Mouse (Mus musculus): ENCODE measurements around the gene Gm6169. TPM values are rescaled to one million over a fixed set of nuclear protein-coding genes. Genes with fewer than 3 reads are reported as not detected.
"Not testable (repeated sequence)": the region's sequence is repeated elsewhere in the genome, so short reads cannot be mapped to it uniquely, and the experiment has no call there.

The Gm6169 gene
- polyA plus RNA-seq, 1 experiment from 2014 or later, result 3.3 TPM

GRCm38 (mm10) chr13:97109046-97109445 is 10.0 kb upstream of the Gm6169 start:
- WGBS (ENCODE audit: insufficient replicate concordance), result 85% methylated on average over 4 of the region's 4 CpGs
- no peak overlapping the region for H3K27ac ChIP-seq (ENCODE audit: low read depth, low read length)
- no peak overlapping the region for H3K4me3 ChIP-seq (ENCODE audit: low read depth, low read length)
- peaks cover 9% of the 10 kb centered on the region; the same call in 1 of the 2 replicates for H3K36me3 ChIP-seq (ENCODE audit: control insufficient read depth, insufficient read depth, low read length)
- H3K9ac ChIP-seq (ENCODE audit: low read depth, low read length), result no peak overlapping the region
- ATAC-seq (replicated peaks; ENCODE audit: insufficient number of reproducible peaks, low FRiP score, low TSS enrichment), result no peak
- H3K4me2 ChIP-seq, result no peak overlapping the region
- no peaks in the 10 kb centered on the region for H3K9me3 ChIP-seq (replicated peaks; ENCODE audit: control insufficient read depth, low read length)
- no peaks in the 10 kb centered on the region for H3K27me3 ChIP-seq (ENCODE audit: control insufficient read depth, insufficient read depth, low read length)
- H3K4me1 ChIP-seq (ENCODE audit: control insufficient read depth, insufficient read depth, low read length), result no peaks in the 10 kb centered on the region

- H3K27ac ChIP-seq (ENCODE audit: low read depth, low read length); H3K4me3 ChIP-seq (ENCODE audit: low read depth, low read length); H3K4me1 ChIP-seq (ENCODE audit: control insufficient read depth, insufficient read depth, low read length); H3K27me3 ChIP-seq (ENCODE audit: control insufficient read depth, insufficient read depth, low read length); H3K4me2 ChIP-seq; H3K9me3 ChIP-seq (replicated peaks; ENCODE audit: control insufficient read depth, low read length); ATAC-seq (replicated peaks; ENCODE audit: insufficient number of reproducible peaks, low FRiP score, low TSS enrichment); H3K36me3 ChIP-seq (ENCODE audit: control insufficient read depth, insufficient read depth, low read length); H3K9ac ChIP-seq (ENCODE audit: low read depth, low read length): not testable (repeated sequence)
- WGBS (ENCODE audit: insufficient replicate concordance), result 80% methylated on average over 4 of the region's 4 CpGs
These were observed 8.7 kb upstream of the Gm6169 start for GRCm38 (mm10) chr13:97107721-97108120.

DNA sequence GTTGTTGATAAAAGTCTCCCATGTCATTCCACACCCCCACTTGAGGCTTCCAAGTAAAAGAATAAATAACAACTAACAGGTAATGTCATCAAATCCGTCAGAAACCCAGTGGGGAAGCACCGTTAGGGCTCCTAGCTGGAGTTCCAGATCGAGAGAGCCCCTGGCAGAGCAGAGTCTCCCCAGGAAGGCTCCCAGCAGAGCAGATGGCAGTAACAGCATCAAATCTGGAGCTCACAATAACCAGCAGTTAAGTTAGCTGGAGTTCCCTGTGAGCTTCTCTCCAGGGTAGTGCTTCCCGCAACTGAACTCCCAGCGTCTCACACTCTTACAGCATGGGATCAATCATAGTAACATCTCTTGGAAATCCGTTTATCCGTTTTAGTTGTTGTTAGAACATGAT is 6.0 kb upstream of the Gm6169 start:
- WGBS (ENCODE audit: insufficient replicate concordance), result 63% methylated on average over 7 of the region's 7 CpGs
- Histone ChIP-seq H3K27ac (ENCODE audit: low read depth, low read length) (no peak overlapping the region), H3K4me3 (ENCODE audit: low read depth, low read length) (no peak overlapping the region), H3K4me2 (no peak overlapping the region), H3K9me3 (replicated peaks; ENCODE audit: control insufficient read depth, low read length) (no peaks in the 10 kb centered on the region), H3K4me1 (ENCODE audit: control insufficient read depth, insufficient read depth, low read length) (no peaks in the 10 kb centered on the region), H3K36me3 (ENCODE audit: control insufficient read depth, insufficient read depth, low read length) (peaks cover 4% of the 10 kb centered on the region; the same call in 1 of the 2 replicates), H3K9ac (ENCODE audit: low read depth, low read length) (no peak overlapping the region), H3K27me3 (ENCODE audit: control insufficient read depth, insufficient read depth, low read length) (no peaks in the 10 kb centered on the region)
- ATAC-seq (replicated peaks; ENCODE audit: insufficient number of reproducible peaks, low FRiP score, low TSS enrichment), result no peak

DNA sequence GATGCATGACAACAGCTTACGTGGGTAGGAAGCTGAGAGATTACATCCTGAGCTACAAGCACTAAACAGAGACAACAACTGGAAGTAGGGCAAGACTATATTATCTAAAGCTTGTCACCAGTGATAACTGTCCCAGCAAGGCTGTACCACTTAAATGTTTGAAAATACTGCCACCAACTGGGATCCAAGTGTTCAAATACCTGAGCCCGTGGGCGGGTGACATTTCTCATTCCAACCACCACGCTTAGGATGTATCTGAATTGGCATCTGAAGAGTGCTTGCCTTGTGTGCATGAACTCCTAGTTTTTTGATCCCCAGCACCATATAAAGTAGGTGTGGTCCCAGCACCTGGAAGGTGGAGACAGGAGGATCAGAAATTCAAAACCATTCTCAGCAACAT is 3.3 kb downstream of the Gm6169 start:
- Histone ChIP-seq H3K4me1 (ENCODE audit: control insufficient read depth, insufficient read depth, low read length) (no peaks in the 10 kb centered on the region), H3K9ac (ENCODE audit: low read depth, low read length) (no peak overlapping the region), H3K36me3 (ENCODE audit: control insufficient read depth, insufficient read depth, low read length) (no peaks in the 10 kb centered on the region), H3K4me3 (ENCODE audit: low read depth, low read length) (no peak overlapping the region), H3K27ac (ENCODE audit: low read depth, low read length) (no peak overlapping the region), H3K27me3 (ENCODE audit: control insufficient read depth, insufficient read depth, low read length) (no peaks in the 10 kb centered on the region), H3K4me2 (no peak overlapping the region), H3K9me3 (replicated peaks; ENCODE audit: control insufficient read depth, low read length) (no peaks in the 10 kb centered on the region)
- no peak for ATAC-seq (replicated peaks; ENCODE audit: insufficient number of reproducible peaks, low FRiP score, low TSS enrichment)
- 60% methylated on average over 4 of the region's 4 CpGs for WGBS (ENCODE audit: insufficient replicate concordance)

DNA sequence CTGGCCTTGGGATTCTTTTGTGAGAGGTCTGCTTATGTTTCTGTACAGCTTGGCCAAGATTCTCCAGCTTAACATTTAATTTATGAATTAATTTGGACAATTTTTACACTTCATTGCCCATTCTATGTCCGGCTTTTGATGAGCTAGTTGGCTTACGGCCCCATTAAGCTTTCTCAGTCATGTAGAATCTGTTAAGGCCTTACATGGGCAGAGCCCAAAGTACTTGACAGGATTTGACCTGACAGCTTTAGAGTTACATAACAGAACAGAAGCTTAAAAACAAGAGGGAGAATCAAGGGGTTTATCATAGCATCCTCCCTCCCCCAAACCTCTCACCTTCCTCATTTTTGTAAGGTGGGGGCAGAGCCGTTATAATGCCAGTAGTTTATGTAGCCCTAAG is 10.9 kb downstream of the Gm6169 start:
- Histone ChIP-seq H3K36me3 (ENCODE audit: control insufficient read depth, insufficient read depth, low read length) (no peaks in the 10 kb centered on the region), H3K4me3 (ENCODE audit: low read depth, low read length) (no peak overlapping the region), H3K27me3 (ENCODE audit: control insufficient read depth, insufficient read depth, low read length) (no peaks in the 10 kb centered on the region), H3K27ac (ENCODE audit: low read depth, low read length) (no peak overlapping the region), H3K9ac (ENCODE audit: low read depth, low read length) (no peak overlapping the region), H3K4me2 (no peak overlapping the region), H3K4me1 (ENCODE audit: control insufficient read depth, insufficient read depth, low read length) (no peaks in the 10 kb centered on the region), H3K9me3 (replicated peaks; ENCODE audit: control insufficient read depth, low read length) (no peaks in the 10 kb centered on the region)
- WGBS (ENCODE audit: insufficient replicate concordance), result 94% methylated on average over 3 of the region's 3 CpGs
- ATAC-seq (replicated peaks; ENCODE audit: insufficient number of reproducible peaks, low FRiP score, low TSS enrichment), result no peak

DNA sequence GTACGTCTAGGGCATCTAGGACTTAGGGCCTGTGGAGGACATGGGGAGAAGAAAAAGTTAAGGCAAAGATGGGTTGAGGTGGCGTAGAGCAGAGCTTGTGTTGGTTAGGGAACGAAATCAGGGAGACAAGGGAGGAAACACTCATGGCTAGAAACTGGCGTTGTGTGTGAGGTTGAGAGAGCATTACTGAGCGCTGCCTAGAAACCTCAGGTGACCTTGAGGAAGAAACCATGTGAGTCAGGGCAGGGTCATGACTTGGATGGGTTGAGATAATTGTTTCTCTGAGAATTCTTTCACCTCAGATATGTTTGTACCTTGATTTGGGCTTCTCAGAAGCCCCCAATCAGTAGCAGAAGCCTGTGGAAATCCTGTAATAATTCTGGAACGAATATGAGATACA is 11.6 kb downstream of the Gm6169 start:
- WGBS (ENCODE audit: insufficient replicate concordance), result 87% methylated on average over 6 of the region's 6 CpGs
- Histone ChIP-seq H3K4me2 (no peak overlapping the region), H3K27me3 (ENCODE audit: control insufficient read depth, insufficient read depth, low read length) (no peaks in the 10 kb centered on the region), H3K9ac (ENCODE audit: low read depth, low read length) (no peak overlapping the region), H3K36me3 (ENCODE audit: control insufficient read depth, insufficient read depth, low read length) (no peaks in the 10 kb centered on the region), H3K4me3 (ENCODE audit: low read depth, low read length) (no peak overlapping the region), H3K27ac (ENCODE audit: low read depth, low read length) (no peak overlapping the region), H3K4me1 (ENCODE audit: control insufficient read depth, insufficient read depth, low read length) (no peaks in the 10 kb centered on the region), H3K9me3 (replicated peaks; ENCODE audit: control insufficient read depth, low read length) (no peaks in the 10 kb centered on the region)
- ATAC-seq (replicated peaks; ENCODE audit: insufficient number of reproducible peaks, low FRiP score, low TSS enrichment), result no peak

DNA sequence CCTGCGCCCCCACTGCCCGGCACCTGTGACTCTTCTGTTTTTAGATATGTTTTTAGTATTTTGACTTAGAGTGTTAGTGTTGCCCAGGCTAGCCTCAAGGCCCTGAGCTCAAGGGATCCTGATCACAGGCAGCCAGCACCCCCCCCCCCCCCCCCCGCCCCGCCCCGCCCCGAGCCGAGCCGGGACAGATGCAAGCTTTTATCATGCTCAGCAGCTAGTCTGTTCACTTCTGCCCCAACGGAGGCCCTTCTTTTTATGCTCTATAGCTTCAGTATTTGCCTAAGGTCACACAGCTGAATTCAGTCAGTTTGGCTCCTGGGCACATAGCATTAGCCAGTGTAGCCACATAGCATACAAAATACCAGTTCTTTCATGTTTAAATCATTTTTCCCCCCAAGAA is 12.7 kb downstream of the Gm6169 start:
- H3K9ac ChIP-seq (ENCODE audit: low read depth, low read length), result no peak overlapping the region
- no peaks in the 10 kb centered on the region for H3K9me3 ChIP-seq (replicated peaks; ENCODE audit: control insufficient read depth, low read length)
- no peak overlapping the region for H3K27ac ChIP-seq (ENCODE audit: low read depth, low read length)
- H3K4me2 ChIP-seq, result no peak overlapping the region
- no peaks in the 10 kb centered on the region for H3K27me3 ChIP-seq (ENCODE audit: control insufficient read depth, insufficient read depth, low read length)
- H3K4me1 ChIP-seq (ENCODE audit: control insufficient read depth, insufficient read depth, low read length), result no peaks in the 10 kb centered on the region
- ATAC-seq (replicated peaks; ENCODE audit: insufficient number of reproducible peaks, low FRiP score, low TSS enrichment), result peak; percentile 57; the same call in 1 of the 2 replicates
- 70% methylated on average over 8 of the region's 9 CpGs for WGBS (ENCODE audit: insufficient replicate concordance)
- no peaks in the 10 kb centered on the region for H3K36me3 ChIP-seq (ENCODE audit: control insufficient read depth, insufficient read depth, low read length)
- no peak overlapping the region for H3K4me3 ChIP-seq (ENCODE audit: low read depth, low read length)

- H3K36me3 ChIP-seq (ENCODE audit: control insufficient read depth, insufficient read depth, low read length), result no peaks in the 10 kb centered on the region
- no peak overlapping the region for H3K27ac ChIP-seq (ENCODE audit: low read depth, low read length)
- H3K4me1 ChIP-seq (ENCODE audit: control insufficient read depth, insufficient read depth, low read length), result no peaks in the 10 kb centered on the region
- no peak overlapping the region for H3K9ac ChIP-seq (ENCODE audit: low read depth, low read length)
- ATAC-seq (replicated peaks; ENCODE audit: insufficient number of reproducible peaks, low FRiP score, low TSS enrichment), result no peak
- H3K4me2 ChIP-seq, result no peak overlapping the region
- H3K4me3 ChIP-seq (ENCODE audit: low read depth, low read length), result no peak overlapping the region
- WGBS (ENCODE audit: insufficient replicate concordance), result 88% methylated on average over 7 of the region's 7 CpGs
- no peaks in the 10 kb centered on the region for H3K27me3 ChIP-seq (ENCODE audit: control insufficient read depth, insufficient read depth, low read length)
- no peaks in the 10 kb centered on the region for H3K9me3 ChIP-seq (replicated peaks; ENCODE audit: control insufficient read depth, low read length)
These were observed 16.6 kb downstream of the Gm6169 start for GRCm38 (mm10) chr13:97082432-97082831.

GRCm38 (mm10) chr13:97080615-97081014 is 18.4 kb downstream of the Gm6169 start:
- Histone ChIP-seq H3K9me3 (replicated peaks; ENCODE audit: control insufficient read depth, low read length) (no peaks in the 10 kb centered on the region), H3K27ac (ENCODE audit: low read depth, low read length) (no peak overlapping the region), H3K4me3 (ENCODE audit: low read depth, low read length) (no peak overlapping the region), H3K9ac (ENCODE audit: low read depth, low read length) (no peak overlapping the region), H3K36me3 (ENCODE audit: control insufficient read depth, insufficient read depth, low read length) (no peaks in the 10 kb centered on the region), H3K4me2 (no peak overlapping the region), H3K27me3 (ENCODE audit: control insufficient read depth, insufficient read depth, low read length) (no peaks in the 10 kb centered on the region), H3K4me1 (ENCODE audit: control insufficient read depth, insufficient read depth, low read length) (no peaks in the 10 kb centered on the region)
- ATAC-seq (replicated peaks; ENCODE audit: insufficient number of reproducible peaks, low FRiP score, low TSS enrichment), result no peak
- 85% methylated on average over 3 of the region's 3 CpGs for WGBS (ENCODE audit: insufficient replicate concordance)
